Mouse (Mus musculus): ENCODE data around the gene AC170998.1.

- no peak for TF ChIP-seq EP300 (optimal IDR thresholded peaks at IDR 0.05)
- TF ChIP-seq CTCF (IDR thresholded peaks at IDR 0.05; ENCODE audit: low read depth), result peak; percentile 48
Observed at GRCm38 (mm10) chr17:28743916-28744315, 18.0 kb downstream of the AC170998.1 start.

Data from stomach, postnatal 0 days (tissue).